Mouse (Mus musculus) testis, adult 2 months (tissue): Measurements from ENCODE around the gene Opn4.

Experiments
- CTCF ChIP-seq: fragments of 200-500 bp; IDR thresholded peaks from 2 replicates; pipeline ENCODE4 v1.5.1; 2012; ENCODE audit warnings: low read depth, mild to moderate bottlenecking, inconsistent platforms, low read length, moderate library complexity; ENCODE audit not compliant: control insufficient read depth, insufficient read depth, insufficient replicate concordance
- POLR2A ChIP-seq: fragments of 200-500 bp; IDR thresholded peaks from 2 replicates; pipeline ENCODE4 v1.6.1; 2012; ENCODE audit warnings: low read depth, mild to moderate bottlenecking, inconsistent platforms, low read length, moderate library complexity; ENCODE audit not compliant: control insufficient read depth

DNA sequence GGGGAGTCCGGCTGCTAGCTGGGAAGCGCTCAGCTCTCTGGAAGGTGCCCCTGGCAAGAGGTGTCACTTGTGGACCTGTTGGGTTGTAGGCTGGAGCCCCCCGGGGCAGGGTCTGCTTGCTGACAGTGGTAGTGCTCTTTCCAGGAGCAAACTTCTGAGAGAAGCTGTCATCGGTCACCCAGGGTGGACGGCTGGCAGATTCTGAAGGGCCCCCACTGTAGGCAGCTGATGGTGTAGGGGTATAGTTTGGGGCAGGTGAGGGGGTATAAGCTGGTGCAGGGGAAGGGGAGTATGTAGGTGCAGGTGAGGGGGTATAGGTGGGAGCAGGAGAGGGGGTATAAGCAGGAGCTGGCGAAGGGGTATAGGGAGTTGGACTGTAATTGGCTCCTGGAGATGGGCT, 55.9 kb downstream of the Opn4 start:
- TF ChIP-seq CTCF (no peak), POLR2A (no peak)
